Mouse (Mus musculus) neural tube, embryonic 14.5 days (tissue): ENCODE measurements at regions not wholly inside any gene's neighbourhood (a gene's known extent, or its start where the extent isn't known, plus 50 kb on each side); places are given as distances from the start of the nearest gene placed in this dataset.

Experiments
- ATAC-seq: fragments of 200-750 bp; cut with Nextera tagmentation; 2 replicates; pipeline ENCODE4 v1.8.0; 2017; ENCODE audit warnings: low read depth, mild to moderate bottlenecking, moderate TSS enrichment, moderate library complexity
- H3K27ac ChIP-seq: fragments of 300-500 bp; sonication (generic); 2 replicates; pipeline ENCODE4 v1.5.1; 2014; ENCODE audit warnings: low read depth, mild to moderate bottlenecking, control low read depth, low read length, moderate library complexity, mixed read lengths
- H3K27me3 ChIP-seq: fragments of 300-500 bp; sonication (generic); 2 replicates; pipeline ENCODE4 v1.6.1; 2014; ENCODE audit warnings: low read length; ENCODE audit not compliant: control insufficient read depth, insufficient read depth
- H3K36me3 ChIP-seq: fragments of 300-500 bp; sonication (generic); 2 replicates; pipeline ENCODE4 v1.6.1; 2014; ENCODE audit warnings: low read length, mixed read lengths; ENCODE audit not compliant: control insufficient read depth, insufficient read depth
- H3K4me1 ChIP-seq: fragments of 300-500 bp; sonication (generic); 2 replicates; pipeline ENCODE4 v1.6.1; 2014; ENCODE audit warnings: low read length; ENCODE audit not compliant: control insufficient read depth, insufficient read depth
- H3K4me2 ChIP-seq: fragments of 300-500 bp; sonication (generic); 2 replicates; pipeline ENCODE4 v1.6.1; 2014; ENCODE audit warnings: mild to moderate bottlenecking, low read depth, low read length, control low read depth
- H3K4me3 ChIP-seq: fragments of 300-500 bp; sonication (generic); 2 replicates; pipeline ENCODE4 v1.5.1; 2014; ENCODE audit warnings: low read depth, low read length, control low read depth, mixed read lengths
- H3K9ac ChIP-seq: fragments of 300-500 bp; sonication (generic); replicated peaks from 2 replicates; pipeline ENCODE4 v1.6.1; 2014; ENCODE audit warnings: low read depth, mild to moderate bottlenecking, control low read depth, low read length, mixed read lengths
- H3K9me3 ChIP-seq: fragments of 300-500 bp; sonication (generic); 2 replicates; pipeline ENCODE4 v1.6.1; 2016; ENCODE audit warnings: low read length; ENCODE audit not compliant: control insufficient read depth
- WGBS: fragments of 180-500 bp; shearing (Covaris S2); extraction: QIAGEN DNeasy Blood & Tissue Kit; methylation state at CpG from one replicate; pipeline ENCODE4 v1.1.7; 2014; 5-methylcytosine and 5-hydroxymethylcytosine counted together

DNA sequence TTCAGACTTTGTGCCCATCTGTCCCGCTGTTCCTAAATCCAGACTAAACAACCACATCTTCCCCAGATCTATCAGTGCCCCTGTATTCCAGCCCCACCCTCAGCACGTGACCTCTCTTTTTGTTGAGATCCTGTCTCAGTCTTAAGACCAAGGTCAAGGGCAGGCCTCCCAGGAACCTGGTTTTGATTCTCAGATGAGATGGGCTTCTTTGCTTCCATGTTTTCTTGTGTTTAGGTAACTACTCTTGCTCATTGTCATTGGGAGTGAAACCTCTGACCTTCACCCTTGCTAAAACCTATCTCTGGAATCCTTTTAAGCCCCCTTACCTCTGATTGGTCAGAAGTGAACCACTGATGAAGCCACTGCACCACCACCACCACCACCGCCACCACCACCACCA lies 112.1 kb downstream of the Matn1 start:
- H3K9me3 ChIP-seq: no peaks in the 10 kb centered on the region
- no peak overlapping the region for H3K4me3 ChIP-seq
- ATAC-seq: no peak
- H3K36me3 ChIP-seq: no peaks in the 10 kb centered on the region
- WGBS: 94% methylated on average over 3 of the region's 3 CpGs
- no peak overlapping the region for H3K4me2 ChIP-seq
- 0 out of 2 replicates have a peak, but pooled peaks cover 5% of the 10 kb centered on the region for H3K4me1 ChIP-seq
- no peak overlapping the region for H3K27ac ChIP-seq
- no peak overlapping the region for H3K9ac ChIP-seq
- no peaks in the 10 kb centered on the region for H3K27me3 ChIP-seq

DNA sequence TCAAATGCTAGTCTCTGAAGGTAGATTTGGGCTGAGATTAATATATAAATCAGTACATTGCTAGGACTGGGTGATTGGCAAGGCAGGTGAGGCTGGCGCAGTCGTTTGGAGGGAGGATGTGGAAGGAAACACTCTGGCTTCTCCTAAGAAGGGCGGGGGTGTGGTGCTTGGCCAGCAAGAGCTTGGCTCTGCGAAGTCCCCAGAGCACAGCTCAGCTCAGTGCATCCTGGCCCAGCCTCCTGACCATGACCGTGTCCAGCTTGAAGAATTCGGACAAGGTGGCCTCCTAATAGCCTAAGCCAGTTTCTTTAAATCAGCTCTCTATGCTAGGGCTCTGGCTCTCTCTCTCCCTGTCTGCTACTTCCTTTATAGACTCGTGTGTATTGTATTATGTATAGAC lies 115.4 kb downstream of the Matn1 start:
- H3K4me3 ChIP-seq: no peak overlapping the region
- no peaks in the 10 kb centered on the region for H3K27me3 ChIP-seq
- H3K9ac ChIP-seq: no peak overlapping the region
- H3K27ac ChIP-seq: no peak overlapping the region
- no peaks in the 10 kb centered on the region for H3K9me3 ChIP-seq
- no peak overlapping the region for H3K4me2 ChIP-seq
- ATAC-seq: no peak
- no peaks in the 10 kb centered on the region for H3K36me3 ChIP-seq
- 59% methylated on average over 7 of the region's 7 CpGs for WGBS
- 0 out of 2 replicates have a peak, but pooled peaks cover 5% of the 10 kb centered on the region for H3K4me1 ChIP-seq

DNA sequence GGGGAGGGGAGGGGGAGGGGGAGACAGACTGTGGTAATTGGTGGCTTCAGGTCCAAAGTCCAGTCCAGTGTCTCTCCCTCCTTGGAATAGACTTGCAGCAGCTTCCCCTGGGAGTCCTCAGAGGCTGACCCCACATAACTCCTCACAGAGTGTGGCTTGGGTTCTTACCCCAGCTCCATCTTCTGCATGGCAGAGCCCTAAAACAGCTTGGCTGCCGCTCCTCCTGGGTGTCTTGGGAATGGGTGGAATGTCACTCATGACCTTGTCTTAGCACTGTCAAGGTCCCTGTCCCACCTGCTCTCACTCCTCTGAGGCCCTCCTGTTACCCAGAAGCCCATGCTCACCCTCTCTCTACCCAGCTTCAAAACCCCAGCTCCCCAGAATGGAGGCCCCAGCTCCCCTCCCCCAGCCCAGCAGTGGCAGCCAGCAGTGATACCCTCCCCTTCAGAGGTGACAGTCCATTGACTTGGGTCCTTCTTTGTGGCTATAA lies 116.1 kb downstream of the Matn1 start:
- H3K4me1 ChIP-seq: 0 out of 2 replicates have a peak, but pooled peaks cover 5% of the 10 kb centered on the region
- H3K4me3 ChIP-seq: no peak overlapping the region
- ATAC-seq: 0 out of 2 replicates have a peak, but pooled peaks have one; percentile 46
- 13% methylated on average over 1 of the region's 1 CpGs for WGBS
- no peaks in the 10 kb centered on the region for H3K9me3 ChIP-seq
- H3K36me3 ChIP-seq: no peaks in the 10 kb centered on the region
- H3K27me3 ChIP-seq: no peaks in the 10 kb centered on the region
- no peak overlapping the region for H3K27ac ChIP-seq
- no peak overlapping the region for H3K9ac ChIP-seq
- no peak overlapping the region for H3K4me2 ChIP-seq

DNA sequence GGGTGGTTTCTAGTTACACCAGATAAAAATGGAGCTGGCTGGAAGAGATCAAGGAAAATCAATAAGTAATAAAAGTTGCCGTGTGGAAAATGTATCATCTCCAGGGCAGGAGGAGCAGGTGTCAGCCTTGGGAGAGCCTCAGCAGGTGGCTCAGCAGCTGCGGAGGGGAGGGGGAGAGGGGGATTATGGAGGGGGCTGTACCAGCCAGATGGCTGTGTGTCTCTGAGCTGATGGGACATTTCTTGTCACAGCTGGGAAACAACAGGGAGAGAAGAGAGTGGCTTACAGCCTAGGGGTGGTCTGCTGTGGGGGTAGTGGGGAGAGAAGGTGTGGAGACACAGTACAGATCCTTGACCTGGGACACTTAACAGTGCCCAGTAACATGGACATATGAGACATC lies 116.5 kb downstream of the Matn1 start:
- Histone ChIP-seq H3K27ac (no peak overlapping the region), H3K27me3 (no peaks in the 10 kb centered on the region), H3K4me2 (no peak overlapping the region), H3K36me3 (no peaks in the 10 kb centered on the region), H3K9me3 (no peaks in the 10 kb centered on the region), H3K4me3 (no peak overlapping the region), H3K9ac (no peak overlapping the region), H3K4me1 (0 out of 2 replicates have a peak, but pooled peaks cover 5% of the 10 kb centered on the region)
- peak; percentile 54; the same call in 1 of the 2 replicates for ATAC-seq
- WGBS: 4% methylated on average over 2 of the region's 2 CpGs

DNA sequence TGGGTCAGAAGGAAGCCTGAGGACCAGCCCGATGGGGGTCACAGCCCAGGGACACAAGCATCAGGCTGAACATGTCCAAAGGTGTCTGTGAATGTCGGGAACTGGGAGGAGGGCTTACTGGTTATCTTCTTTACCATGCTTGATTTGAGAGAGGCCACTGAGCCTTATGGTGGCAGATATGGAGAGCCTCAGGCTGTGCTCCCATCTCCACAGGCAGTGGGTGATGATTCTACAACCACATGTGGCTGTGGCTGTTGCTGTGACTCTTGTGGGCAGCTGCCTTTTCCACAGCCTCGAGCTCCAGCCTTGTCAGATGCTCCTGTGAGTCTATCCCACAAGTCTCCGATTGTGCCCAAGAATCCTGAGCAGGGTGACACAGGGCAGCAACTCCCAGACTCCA lies 118.4 kb downstream of the Matn1 start:
- 82% methylated on average over 4 of the region's 4 CpGs for WGBS
- Histone ChIP-seq H3K4me3 (no peak overlapping the region), H3K4me2 (no peak overlapping the region), H3K4me1 (0 out of 2 replicates have a peak, but pooled peaks cover 5% of the 10 kb centered on the region), H3K9me3 (no peaks in the 10 kb centered on the region), H3K36me3 (no peaks in the 10 kb centered on the region), H3K27me3 (no peaks in the 10 kb centered on the region; the same call in 1 of the 2 replicates), H3K9ac (no peak overlapping the region), H3K27ac (no peak overlapping the region)
- no peak for ATAC-seq

DNA sequence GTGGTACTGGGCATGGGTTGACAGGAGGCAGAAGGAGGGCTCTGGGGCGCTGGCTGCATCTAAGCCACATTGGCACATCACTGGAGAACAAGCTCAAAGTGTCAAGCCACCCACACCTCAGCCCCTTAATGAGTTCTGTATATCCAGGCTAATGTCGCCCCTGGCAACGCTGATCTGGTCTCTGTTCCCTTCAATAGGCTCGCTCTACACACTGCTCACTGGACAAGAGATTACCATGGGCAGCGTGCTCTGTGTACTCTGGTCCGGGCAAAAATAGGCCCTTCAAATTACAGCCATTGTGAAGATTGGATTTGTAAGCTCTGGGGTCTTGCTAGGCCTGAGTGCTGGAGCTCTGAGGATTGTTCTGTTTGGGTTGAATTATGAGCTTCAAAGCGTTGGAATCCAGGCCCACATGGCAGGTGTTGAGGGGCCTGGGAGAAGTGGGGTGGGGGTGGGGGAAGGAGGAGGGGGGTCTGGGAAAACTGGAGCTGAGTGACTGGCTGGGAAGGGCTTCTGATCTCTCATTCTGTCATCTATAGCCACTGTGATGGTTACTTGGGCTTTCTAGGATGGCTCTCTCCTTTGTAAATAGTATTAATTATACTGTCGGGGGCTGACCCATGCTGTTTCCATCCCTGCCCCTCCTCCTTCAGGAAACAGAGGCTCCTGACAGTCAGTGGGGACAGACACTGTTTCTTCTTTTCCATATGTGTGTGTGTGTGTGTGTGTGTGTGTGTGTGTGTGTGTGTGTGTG lies 122.2 kb downstream of the Matn1 start:
- WGBS: 17% methylated on average over 8 of the region's 8 CpGs
- no peaks in the 10 kb centered on the region for H3K4me1 ChIP-seq
- no peaks in the 10 kb centered on the region for H3K9me3 ChIP-seq
- no peak overlapping the region for H3K27ac ChIP-seq
- no peak overlapping the region for H3K9ac ChIP-seq
- H3K36me3 ChIP-seq: no peaks in the 10 kb centered on the region
- H3K27me3 ChIP-seq: no peaks in the 10 kb centered on the region; the same call in 1 of the 2 replicates
- no peak overlapping the region for H3K4me3 ChIP-seq
- no peak; the same call in 1 of the 2 replicates for ATAC-seq
- no peak overlapping the region for H3K4me2 ChIP-seq

DNA sequence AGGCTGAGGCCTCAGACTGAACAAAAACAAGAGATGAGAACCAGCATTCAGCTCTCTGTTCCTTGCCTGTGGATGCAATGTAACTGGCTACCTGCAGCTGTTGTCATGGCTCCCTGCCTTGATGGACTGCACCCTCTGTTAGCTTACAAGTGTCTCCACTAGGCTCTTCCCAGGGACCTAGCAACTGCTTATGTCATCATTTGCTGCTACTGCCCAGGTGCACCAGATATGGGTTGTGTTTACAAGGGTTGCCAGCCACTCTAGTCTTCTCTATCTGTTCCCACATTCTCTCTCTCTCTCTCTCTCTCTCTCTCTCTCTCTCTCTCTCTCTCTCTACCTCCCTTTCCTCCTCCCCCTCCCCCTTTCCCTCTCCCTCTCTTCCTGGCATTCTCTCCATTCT lies 126.4 kb downstream of the Matn1 start:
- no peak overlapping the region for H3K4me2 ChIP-seq
- no peak overlapping the region for H3K4me3 ChIP-seq
- no peak overlapping the region for H3K27ac ChIP-seq
- H3K9me3 ChIP-seq: no peaks in the 10 kb centered on the region
- ATAC-seq: no peak
- no peaks in the 10 kb centered on the region for H3K4me1 ChIP-seq
- H3K27me3 ChIP-seq: no peaks in the 10 kb centered on the region; the same call in 1 of the 2 replicates
- H3K36me3 ChIP-seq: no peaks in the 10 kb centered on the region
- H3K9ac ChIP-seq: no peak overlapping the region

DNA sequence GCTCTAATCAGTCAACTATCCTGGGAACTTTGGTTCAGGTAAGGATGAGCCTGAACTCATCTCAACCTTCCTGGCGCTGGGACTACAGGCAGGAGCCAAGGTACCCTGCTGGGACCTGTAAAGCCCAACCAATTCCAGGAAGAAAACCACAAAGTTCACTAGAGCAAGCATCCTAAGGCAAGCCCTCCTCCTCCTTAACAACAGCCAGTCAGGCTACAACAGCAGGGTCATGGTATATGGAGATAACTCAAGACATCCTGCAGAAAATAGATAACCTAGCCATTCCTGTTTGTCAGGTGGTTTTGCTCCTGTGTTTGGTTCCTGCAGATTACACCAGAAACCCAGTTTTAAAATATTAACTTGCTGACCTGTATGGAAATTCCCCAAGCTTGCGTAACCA lies 128.4 kb downstream of the Matn1 start:
- Histone ChIP-seq H3K4me1 (no peaks in the 10 kb centered on the region), H3K36me3 (no peaks in the 10 kb centered on the region), H3K9ac (no peak overlapping the region), H3K27me3 (no peaks in the 10 kb centered on the region; the same call in 1 of the 2 replicates), H3K9me3 (no peaks in the 10 kb centered on the region), H3K27ac (no peak overlapping the region), H3K4me3 (no peak overlapping the region), H3K4me2 (no peak overlapping the region)
- no peak for ATAC-seq
- WGBS: 85% methylated on average over 2 of the region's 2 CpGs

DNA sequence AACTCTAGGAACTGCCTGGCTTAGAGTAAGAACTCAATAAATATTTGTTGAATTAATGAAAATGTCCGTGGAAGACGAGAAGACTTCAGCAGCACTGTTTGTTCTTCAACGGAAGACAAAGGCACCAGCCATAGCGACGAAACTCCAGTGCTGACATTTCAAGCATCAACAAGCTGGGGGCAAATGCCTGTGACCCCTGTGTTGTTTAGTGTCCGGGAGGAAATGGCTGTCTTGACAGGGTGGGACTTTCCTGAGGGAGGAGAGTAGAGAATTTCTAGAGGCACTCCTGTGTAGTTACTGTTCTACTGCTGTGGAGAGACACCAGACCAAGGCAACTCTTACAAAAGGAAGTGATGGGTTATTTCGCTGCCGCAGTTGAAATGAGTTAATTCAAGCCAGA lies 129.2 kb downstream of the Matn1 start:
- Histone ChIP-seq H3K27me3 (no peaks in the 10 kb centered on the region), H3K4me3 (no peak overlapping the region), H3K36me3 (no peaks in the 10 kb centered on the region), H3K27ac (no peak overlapping the region), H3K4me1 (no peaks in the 10 kb centered on the region), H3K9ac (no peak overlapping the region), H3K4me2 (no peak overlapping the region), H3K9me3 (no peaks in the 10 kb centered on the region)
- ATAC-seq: no peak
- WGBS: 45% methylated on average over 8 of the region's 8 CpGs
